Mouse (Mus musculus) CH12.LX (cell line): ENCODE measurements around the gene Stk32c. TPM values are rescaled to one million over a fixed set of nuclear protein-coding genes. Genes with fewer than 3 reads are reported as not detected.

Experiments used
- DNase-seq: peaks from one replicate; pipeline ENCODE4 v3.0.0-alpha.2; 2013; ENCODE audit errors: extremely low read depth
- H3K27ac ChIP-seq: 2 replicates; pipeline ENCODE4 v1.5.1; 2012; ENCODE audit warnings: low read depth, mild to moderate bottlenecking, control low read depth, moderate library complexity; ENCODE audit not compliant: insufficient read depth
- H3K27me3 ChIP-seq: replicated peaks from 2 replicates; pipeline ENCODE3; 2012; ENCODE audit warnings: inconsistent platforms
- H3K36me3 ChIP-seq, 2 experiments: replicated peaks in 1 of 2; 2 replicates each; pipeline versions ENCODE3 to v1.6.1; 2012; ENCODE audit warnings: inconsistent platforms in 1 of 2, low read length in 1 of 2, mild to moderate bottlenecking in 1 of 2, mixed read lengths in 1 of 2, moderate library complexity in 1 of 2; ENCODE audit not compliant: control insufficient read depth in 1 of 2, insufficient read depth in 1 of 2
- H3K4me1 ChIP-seq, 2 experiments: 2 replicates each; pipeline ENCODE4 v1.6.1; 2012; ENCODE audit warnings: inconsistent platforms in 1 of 2, moderate library complexity in 1 of 2; ENCODE audit not compliant: insufficient read depth in 2 of 2, control insufficient read depth in 1 of 2
- H3K4me2 ChIP-seq: 2 replicates; pipeline ENCODE4 v1.6.1; 2012; ENCODE audit warnings: low read depth, mild to moderate bottlenecking, control low read depth; ENCODE audit not compliant: poor library complexity, insufficient read depth, severe bottlenecking
- H3K4me3 ChIP-seq, 3 experiments: fragments of 150-350 bp in 1 of 3; sonication (generic) in 1 of 3; replicated peaks in 1 of 3; 2 replicates each; pipeline versions ENCODE3 to v1.5.1; 2011 to 2012; ENCODE audit warnings: low read depth in 2 of 3, low read length in 2 of 3, mild to moderate bottlenecking in 2 of 3, moderate library complexity in 2 of 3, control low read depth in 1 of 3, improper control_type of control experiment in 1 of 3, inconsistent platforms in 1 of 3, mixed read lengths in 1 of 3; ENCODE audit not compliant: poor library complexity in 1 of 3
- H3K79me2 ChIP-seq: replicated peaks from 2 replicates; pipeline ENCODE4 v1.6.1; 2012; ENCODE audit warnings: mild to moderate bottlenecking, moderate library complexity; ENCODE audit not compliant: control insufficient read depth, poor library complexity, insufficient read depth, severe bottlenecking; ENCODE audit errors: extremely low read depth
- H3K9ac ChIP-seq: 2 replicates; pipeline ENCODE4 v1.6.1; 2012; ENCODE audit warnings: low read depth, mild to moderate bottlenecking, control low read depth, moderate library complexity; ENCODE audit not compliant: insufficient read depth
- H3K9me3 ChIP-seq: replicated peaks from 2 replicates; pipeline ENCODE3; 2012; ENCODE audit warnings: low read length, inconsistent platforms, mixed read lengths
- CHD1 ChIP-seq: IDR thresholded peaks from 2 replicates; pipeline ENCODE4 v1.6.1; 2012; ENCODE audit warnings: low read depth, low read length, improper control_type of control experiment, inconsistent platforms
- CHD2 ChIP-seq: IDR thresholded peaks from 2 replicates; pipeline ENCODE4 v1.6.1; 2011; ENCODE audit warnings: low read length, improper control_type of control experiment
- CTCF ChIP-seq, 2 experiments: IDR thresholded peaks in 1 of 2; conservative IDR thresholded peaks in 1 of 2; 2 replicates each; pipeline ENCODE4 v1.5.1; 2011 to 2012; ENCODE audit warnings: low read depth in 2 of 2, low read length in 2 of 2, improper control_type of control experiment in 1 of 2, inconsistent platforms in 1 of 2, mild to moderate bottlenecking in 1 of 2, moderate library complexity in 1 of 2
- ELF1 ChIP-seq: IDR thresholded peaks from 2 replicates; pipeline ENCODE4 v1.6.1; 2014; ENCODE audit warnings: low read depth, mild to moderate bottlenecking, inconsistent platforms, low read length, improper control_type of control experiment
- EP300 ChIP-seq: IDR thresholded peaks from 2 replicates; pipeline ENCODE4 v1.6.1; 2011; ENCODE audit warnings: low read length, improper control_type of control experiment
- ETS1 ChIP-seq: conservative IDR thresholded peaks from 2 replicates; pipeline ENCODE4 v1.6.1; 2012; ENCODE audit warnings: low read depth, mild to moderate bottlenecking, inconsistent platforms, low read length, improper control_type of control experiment, moderate library complexity
- GABPA ChIP-seq: IDR thresholded peaks from 2 replicates; pipeline ENCODE4 v1.6.1; 2012; ENCODE audit warnings: low read depth, low read length, improper control_type of control experiment, inconsistent platforms; ENCODE audit not compliant: insufficient replicate concordance
- JUND ChIP-seq: conservative IDR thresholded peaks from 2 replicates; pipeline ENCODE4 v1.6.1; 2011; ENCODE audit warnings: low read depth, low read length, improper control_type of control experiment
- MAFK ChIP-seq: IDR thresholded peaks from 2 replicates; pipeline ENCODE4 v1.6.1; 2011; ENCODE audit warnings: low read length, improper control_type of control experiment; ENCODE audit not compliant: insufficient replicate concordance
- MAX ChIP-seq: IDR thresholded peaks from 2 replicates; pipeline ENCODE4 v1.6.1; 2011; ENCODE audit warnings: low read length, improper control_type of control experiment
- MXI1 ChIP-seq: IDR thresholded peaks from 2 replicates; pipeline ENCODE4 v1.6.1; 2011; ENCODE audit warnings: mild to moderate bottlenecking, low read depth, low read length, improper control_type of control experiment
- NRF1 ChIP-seq: IDR thresholded peaks from 2 replicates; pipeline ENCODE4 v1.6.1; 2014; ENCODE audit warnings: low read depth, mild to moderate bottlenecking, inconsistent platforms, low read length, improper control_type of control experiment, moderate library complexity
- POLR2A ChIP-seq: IDR thresholded peaks from 2 replicates; pipeline ENCODE4 v1.6.1; 2011; ENCODE audit warnings: low read depth, mild to moderate bottlenecking, improper control_type of control experiment, low read length
- POLR2AphosphoS2 ChIP-seq: IDR thresholded peaks from 2 replicates; pipeline ENCODE4 v1.6.1; 2011; ENCODE audit warnings: low read depth, low read length, improper control_type of control experiment
- SIN3A ChIP-seq: IDR thresholded peaks from 2 replicates; pipeline ENCODE4 v1.6.1; 2012; ENCODE audit warnings: low read length, improper control_type of control experiment, inconsistent platforms
- SMC3 ChIP-seq: IDR thresholded peaks from 2 replicates; pipeline ENCODE4 v1.6.1; 2011; ENCODE audit warnings: low read depth, low read length, improper control_type of control experiment
- TCF12 ChIP-seq: IDR thresholded peaks from 2 replicates; pipeline ENCODE4 v1.6.1; 2014; ENCODE audit warnings: low read depth, mild to moderate bottlenecking, inconsistent platforms, low read length, improper control_type of control experiment
- USF1 ChIP-seq: IDR thresholded peaks from 2 replicates; pipeline ENCODE4 v1.6.1; 2014; ENCODE audit warnings: low read depth, mild to moderate bottlenecking, inconsistent platforms, low read length, improper control_type of control experiment
- USF2 ChIP-seq: conservative IDR thresholded peaks from 2 replicates; pipeline ENCODE4 v1.6.1; 2011; ENCODE audit warnings: low read depth, low read length, improper control_type of control experiment
- ZMIZ1 ChIP-seq: IDR thresholded peaks from 2 replicates; pipeline ENCODE4 v1.6.1; 2012; ENCODE audit warnings: low read depth, mild to moderate bottlenecking, inconsistent platforms, low read length, improper control_type of control experiment
- ZNF384 ChIP-seq: IDR thresholded peaks from 2 replicates; pipeline ENCODE4 v1.6.1; 2012; ENCODE audit warnings: low read depth, low read length, improper control_type of control experiment, inconsistent platforms
- dilution Hi-C: fragments of 300-500 bp; cut with MboI; formaldehyde crosslinking; loops from 2 replicates; pipeline ENCODE4 v1.14.3; 2020; ENCODE audit warnings: low sequenced_read_pairs; ENCODE audit not compliant: extremely low pct_unique_long_range_greater_than_20kb, extremely low pct_ligation_motif_present
- in situ Hi-C: fragments of 300-500 bp; cut with MboI; formaldehyde crosslinking; loops from 3 replicates; pipeline ENCODE4 v1.14.3; 2019; ENCODE audit warnings: low sequenced_read_pairs, low pct_ligation_motif_present, low pct_unique_long_range_greater_than_20kb, mixed read lengths
- polyA plus RNA-seq: library from polyadenylated mRNA; unstranded; fragments of >175 nt; gene quantifications from 2 replicates; pipeline ENCODE4 v1.2.1, GENCODE M21; 2012; ENCODE audit warnings: low read depth; ENCODE audit not compliant: insufficient read length
- total RNA-seq, 2 experiments: library from RNA; depleted of rRNA; stranded (reverse); fragments of 300-350 nt in 1 of 2; fragments of >200 nt in 1 of 2; gene quantifications; 2 replicates each; pipeline ENCODE4 v1.2.3; 2012 to 2014

The Stk32c gene
- total and polyA plus RNA-seq, 3 experiments: not detected

DNA sequence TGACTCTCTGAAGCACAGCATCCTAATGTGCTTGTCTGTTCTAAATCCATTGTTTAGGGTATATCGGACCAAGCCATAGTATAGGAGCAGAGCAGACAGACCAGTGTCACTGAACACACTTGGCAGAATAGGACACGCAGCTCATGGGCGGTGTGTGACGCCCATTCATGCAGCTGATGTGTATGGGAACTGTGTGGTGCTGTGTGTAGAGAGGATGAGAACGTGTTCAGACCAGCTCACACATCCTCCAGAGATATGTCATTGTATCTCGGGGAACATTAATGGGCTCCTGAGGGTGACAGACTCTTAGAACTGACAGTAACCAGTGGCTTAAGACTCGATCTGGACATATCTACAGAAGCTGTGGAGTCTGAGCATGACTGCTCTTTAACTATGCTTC, 13.3 kb upstream of the Stk32c start:
- Histone ChIP-seq H3K9ac (no peak overlapping the region), H3K27ac (no peak overlapping the region), H3K79me2 (no peaks in the 10 kb centered on the region), H3K36me3 (no peaks in the 10 kb centered on the region), H3K4me2 (no peak overlapping the region), H3K4me3 (no peak overlapping the region), H3K9me3 (no peaks in the 10 kb centered on the region), H3K27me3 (peaks cover 97% of the 10 kb centered on the region), H3K4me1 (no peaks in the 10 kb centered on the region)
- dilution Hi-C loops: no loop called here
- no peak for DNase-seq
- no peak for TF ChIP-seq SIN3A
- no peak for TF ChIP-seq TCF12
- TF ChIP-seq ZMIZ1: no peak
- TF ChIP-seq MAX: no peak
- no peak for TF ChIP-seq EP300
- no peak for TF ChIP-seq ZNF384
- in situ Hi-C loops: loop anchor here (5.0 kb wide), 1 partner anchor 251 kb away; no protein-coding TSS in a partner anchor

DNA sequence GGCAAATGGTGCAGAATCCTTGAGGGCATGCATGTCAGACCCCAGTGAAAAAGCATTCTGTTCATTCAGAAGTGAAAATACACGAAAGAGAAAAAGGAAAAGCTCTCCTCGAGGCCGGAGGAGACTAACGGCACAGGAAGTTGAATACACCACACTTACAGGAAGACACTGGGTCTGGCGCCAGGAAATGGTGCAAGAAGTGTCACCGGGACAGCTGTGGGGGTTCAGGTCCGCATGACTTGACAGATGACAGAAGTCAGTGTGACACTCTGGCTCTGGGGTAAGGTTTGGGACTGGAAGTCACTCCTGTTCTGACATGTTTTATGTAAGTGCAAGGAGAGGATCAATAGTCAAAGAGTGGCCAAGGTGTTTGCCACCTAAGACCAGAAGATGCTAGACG, 11.6 kb upstream of the Stk32c start:
- no peak for TF ChIP-seq ZNF384
- TF ChIP-seq CTCF (conservative IDR thresholded peaks at IDR 0.05 in 1 of 2, IDR thresholded peaks at IDR 0.05 in 1 of 2; ENCODE audit: low read depth in 2 of 2, low read length in 2 of 2): no peak
- no peak for TF ChIP-seq SIN3A
- no peak for TF ChIP-seq GABPA
- Histone ChIP-seq H3K9me3 (no peaks in the 10 kb centered on the region), H3K36me3 (no peaks in the 10 kb centered on the region), H3K79me2 (no peaks in the 10 kb centered on the region), H3K4me1 (no peaks in the 10 kb centered on the region), H3K4me2 (no peak overlapping the region), H3K4me3 (no peak overlapping the region), H3K27me3 (peaks cover 93% of the 10 kb centered on the region), H3K9ac (no peak overlapping the region), H3K27ac (no peak overlapping the region)
- dilution Hi-C loops (no loop called here), in situ Hi-C loops (loop anchor here (5.0 kb wide), 1 partner anchor 253 kb away; no protein-coding TSS in a partner anchor)
- DNase-seq: no peak

DNA sequence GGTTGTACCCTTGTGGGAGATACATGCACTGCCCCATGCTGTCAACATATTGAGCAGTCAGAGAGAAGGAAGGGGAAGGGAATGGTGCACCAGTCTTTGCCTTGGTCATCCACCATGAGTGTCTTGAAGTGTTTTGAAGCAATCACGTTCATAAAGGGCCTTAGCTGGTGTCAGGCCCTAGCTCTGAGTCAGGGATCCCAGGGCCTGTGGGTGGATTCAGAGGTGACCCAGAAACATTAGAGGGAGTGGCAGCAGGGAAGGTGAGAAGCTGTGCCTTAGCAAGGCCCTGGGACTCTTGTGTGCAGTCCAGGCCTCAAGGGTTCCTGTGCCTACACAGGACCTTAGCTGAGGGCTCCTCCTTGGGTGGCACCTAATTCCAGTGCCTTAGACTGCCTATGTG, 11.0 kb upstream of the Stk32c start:
- peaks cover 93% of the 10 kb centered on the region for H3K27me3 ChIP-seq
- H3K79me2 ChIP-seq: no peaks in the 10 kb centered on the region
- in situ Hi-C loops (no loop called here), dilution Hi-C loops (no loop called here)
- no peaks in the 10 kb centered on the region for H3K9me3 ChIP-seq
- no peak overlapping the region for H3K4me3 ChIP-seq
- TF ChIP-seq POLR2A: no peak
- TF ChIP-seq MAX: no peak
- TF ChIP-seq ETS1: no peak
- TF ChIP-seq CTCF (conservative IDR thresholded peaks at IDR 0.05 in 1 of 2, IDR thresholded peaks at IDR 0.05 in 1 of 2; ENCODE audit: low read depth in 2 of 2, low read length in 2 of 2): no peak
- no peak for TF ChIP-seq ELF1
- no peak for TF ChIP-seq JUND
- no peak for TF ChIP-seq USF2
- TF ChIP-seq SMC3: no peak
- TF ChIP-seq POLR2AphosphoS2: no peak
- no peak for TF ChIP-seq CHD1
- no peak for TF ChIP-seq MXI1
- TF ChIP-seq MAFK: no peak
- TF ChIP-seq USF1: no peak
- no peak for TF ChIP-seq NRF1
- TF ChIP-seq EP300: no peak
- no peak for TF ChIP-seq TCF12
- TF ChIP-seq SIN3A: no peak
- no peak for TF ChIP-seq CHD2
- no peak for DNase-seq
- no peak overlapping the region for H3K27ac ChIP-seq
- no peaks in the 10 kb centered on the region for H3K4me1 ChIP-seq
- no peak overlapping the region for H3K4me2 ChIP-seq
- H3K36me3 ChIP-seq: no peaks in the 10 kb centered on the region
- H3K9ac ChIP-seq: no peak overlapping the region
